Mouse (Mus musculus) forebrain, embryonic 14.5 days (tissue): ENCODE measurements around the gene Gm49601. TPM values are rescaled to one million over a fixed set of nuclear protein-coding genes. Genes with fewer than 3 reads are reported as not detected.

Experiments used
- polyA plus RNA-seq: library from polyadenylated mRNA; unstranded; fragments of >200 nt; fragmentation: Nextera tagmentation; extraction: Ambion mirVana; gene quantifications from 2 replicates; pipeline ENCODE4 v1.2.1, GENCODE M21; 2014

Gm49601 gene
- polyA plus RNA-seq, 1 experiment from 2014 or later, result 5.7 TPM

Other genes with a start within 250 kb of the Gm49601 start
- 22.0 and 23.5 TPM in 2 replicates for gene Txnrd2, start 200.0 kb downstream of the Gm49601 start, polyA plus RNA-seq
- gene Comt, start 199.6 kb downstream of the Gm49601 start, polyA plus RNA-seq, result 54.6 and 71.9 TPM in 2 replicates
- gene Gnb1l, start 127.7 kb downstream of the Gm49601 start, polyA plus RNA-seq, result 16.2 and 19.1 TPM in 2 replicates
- 2.8 and 3.0 TPM in 2 replicates for gene Rtl10, start 127.5 kb downstream of the Gm49601 start, polyA plus RNA-seq
- 0.48 and 0.64 TPM in 2 replicates for gene Tbx1, start 35.8 kb downstream of the Gm49601 start, polyA plus RNA-seq
- gene Gp1bb, start 4.0 kb downstream of the Gm49601 start, polyA plus RNA-seq, result 9.6 and 10.3 TPM in 2 replicates
- 138 and 177 TPM in 2 replicates for gene Sept5, start 3.5 kb upstream of the Gm49601 start, polyA plus RNA-seq
- 92.0 and 98.2 TPM in 2 replicates for gene Cldn5, start 150.4 kb upstream of the Gm49601 start, polyA plus RNA-seq
- 69.1 and 69.5 TPM in 2 replicates for gene Ufd1, start 185.4 kb upstream of the Gm49601 start, polyA plus RNA-seq
- 30.3 and 34.1 TPM in 2 replicates for gene Cdc45, start 185.6 kb upstream of the Gm49601 start, polyA plus RNA-seq
- gene 2510002D24Rik, start 210.2 kb upstream of the Gm49601 start, polyA plus RNA-seq, result 11.2 and 15.9 TPM in 2 replicates
- gene Gm28539, start 210.2 kb upstream of the Gm49601 start, polyA plus RNA-seq, result not detected in 2 replicates